Mouse (Mus musculus) CH12.LX (cell line): ENCODE measurements around the gene Phlda1. TPM values are rescaled to one million over a fixed set of nuclear protein-coding genes. Genes with fewer than 3 reads are reported as not detected.

Experiments
- DNase-seq: peaks from one replicate; pipeline ENCODE4 v3.0.0-alpha.2; 2013; ENCODE audit errors: extremely low read depth
- H3K27ac ChIP-seq: 2 replicates; pipeline ENCODE4 v1.5.1; 2012; ENCODE audit warnings: low read depth, mild to moderate bottlenecking, control low read depth, moderate library complexity; ENCODE audit not compliant: insufficient read depth
- H3K27me3 ChIP-seq: replicated peaks from 2 replicates; pipeline ENCODE3; 2012; ENCODE audit warnings: inconsistent platforms
- H3K36me3 ChIP-seq, 2 experiments: replicated peaks in 1 of 2; 2 replicates each; pipeline versions ENCODE3 to v1.6.1; 2012; ENCODE audit warnings: inconsistent platforms in 1 of 2, low read length in 1 of 2, mild to moderate bottlenecking in 1 of 2, mixed read lengths in 1 of 2, moderate library complexity in 1 of 2; ENCODE audit not compliant: control insufficient read depth in 1 of 2, insufficient read depth in 1 of 2
- H3K4me1 ChIP-seq, 2 experiments: 2 replicates each; pipeline ENCODE4 v1.6.1; 2012; ENCODE audit warnings: inconsistent platforms in 1 of 2, moderate library complexity in 1 of 2; ENCODE audit not compliant: insufficient read depth in 2 of 2, control insufficient read depth in 1 of 2
- H3K4me2 ChIP-seq: 2 replicates; pipeline ENCODE4 v1.6.1; 2012; ENCODE audit warnings: low read depth, mild to moderate bottlenecking, control low read depth; ENCODE audit not compliant: poor library complexity, insufficient read depth, severe bottlenecking
- H3K4me3 ChIP-seq, 3 experiments: fragments of 150-350 bp in 1 of 3; sonication (generic) in 1 of 3; replicated peaks in 1 of 3; 2 replicates each; pipeline versions ENCODE3 to v1.5.1; 2011 to 2012; ENCODE audit warnings: low read depth in 2 of 3, low read length in 2 of 3, mild to moderate bottlenecking in 2 of 3, moderate library complexity in 2 of 3, control low read depth in 1 of 3, improper control_type of control experiment in 1 of 3, inconsistent platforms in 1 of 3, mixed read lengths in 1 of 3; ENCODE audit not compliant: poor library complexity in 1 of 3
- H3K79me2 ChIP-seq: replicated peaks from 2 replicates; pipeline ENCODE4 v1.6.1; 2012; ENCODE audit warnings: mild to moderate bottlenecking, moderate library complexity; ENCODE audit not compliant: control insufficient read depth, poor library complexity, insufficient read depth, severe bottlenecking; ENCODE audit errors: extremely low read depth
- H3K9ac ChIP-seq: 2 replicates; pipeline ENCODE4 v1.6.1; 2012; ENCODE audit warnings: low read depth, mild to moderate bottlenecking, control low read depth, moderate library complexity; ENCODE audit not compliant: insufficient read depth
- H3K9me3 ChIP-seq: replicated peaks from 2 replicates; pipeline ENCODE3; 2012; ENCODE audit warnings: low read length, inconsistent platforms, mixed read lengths
- CHD1 ChIP-seq: IDR thresholded peaks from 2 replicates; pipeline ENCODE4 v1.6.1; 2012; ENCODE audit warnings: low read depth, low read length, improper control_type of control experiment, inconsistent platforms
- CHD2 ChIP-seq: IDR thresholded peaks from 2 replicates; pipeline ENCODE4 v1.6.1; 2011; ENCODE audit warnings: low read length, improper control_type of control experiment
- CTCF ChIP-seq, 2 experiments: IDR thresholded peaks in 1 of 2; conservative IDR thresholded peaks in 1 of 2; 2 replicates each; pipeline ENCODE4 v1.5.1; 2011 to 2012; ENCODE audit warnings: low read depth in 2 of 2, low read length in 2 of 2, improper control_type of control experiment in 1 of 2, inconsistent platforms in 1 of 2, mild to moderate bottlenecking in 1 of 2, moderate library complexity in 1 of 2
- ELF1 ChIP-seq: IDR thresholded peaks from 2 replicates; pipeline ENCODE4 v1.6.1; 2014; ENCODE audit warnings: low read depth, mild to moderate bottlenecking, inconsistent platforms, low read length, improper control_type of control experiment
- EP300 ChIP-seq: IDR thresholded peaks from 2 replicates; pipeline ENCODE4 v1.6.1; 2011; ENCODE audit warnings: low read length, improper control_type of control experiment
- ETS1 ChIP-seq: conservative IDR thresholded peaks from 2 replicates; pipeline ENCODE4 v1.6.1; 2012; ENCODE audit warnings: low read depth, mild to moderate bottlenecking, inconsistent platforms, low read length, improper control_type of control experiment, moderate library complexity
- HCFC1 ChIP-seq: IDR thresholded peaks from 2 replicates; pipeline ENCODE4 v1.6.1; 2012; ENCODE audit warnings: low read depth, mild to moderate bottlenecking, inconsistent platforms, low read length, improper control_type of control experiment
- JUND ChIP-seq: conservative IDR thresholded peaks from 2 replicates; pipeline ENCODE4 v1.6.1; 2011; ENCODE audit warnings: low read depth, low read length, improper control_type of control experiment
- KAT2A ChIP-seq: IDR thresholded peaks from 2 replicates; pipeline ENCODE4 v1.6.1; 2012; ENCODE audit warnings: low read length, improper control_type of control experiment, inconsistent platforms; ENCODE audit not compliant: insufficient replicate concordance
- MAFK ChIP-seq: IDR thresholded peaks from 2 replicates; pipeline ENCODE4 v1.6.1; 2011; ENCODE audit warnings: low read length, improper control_type of control experiment; ENCODE audit not compliant: insufficient replicate concordance
- MYC ChIP-seq: IDR thresholded peaks from 2 replicates; pipeline ENCODE4 v1.6.1; 2011; ENCODE audit warnings: low read depth, mild to moderate bottlenecking, improper control_type of control experiment, low read length
- RCOR1 ChIP-seq: conservative IDR thresholded peaks from 2 replicates; pipeline ENCODE4 v1.6.1; 2012; ENCODE audit warnings: low read depth, mild to moderate bottlenecking, inconsistent platforms, low read length, improper control_type of control experiment
- SMC3 ChIP-seq: IDR thresholded peaks from 2 replicates; pipeline ENCODE4 v1.6.1; 2011; ENCODE audit warnings: low read depth, low read length, improper control_type of control experiment
- UBTF ChIP-seq: IDR thresholded peaks from 2 replicates; pipeline ENCODE4 v1.6.1; 2012; ENCODE audit warnings: low read depth, mild to moderate bottlenecking, inconsistent platforms, low read length, improper control_type of control experiment, moderate library complexity
- USF1 ChIP-seq: IDR thresholded peaks from 2 replicates; pipeline ENCODE4 v1.6.1; 2014; ENCODE audit warnings: low read depth, mild to moderate bottlenecking, inconsistent platforms, low read length, improper control_type of control experiment
- dilution Hi-C: fragments of 300-500 bp; cut with MboI; formaldehyde crosslinking; loops from 2 replicates; pipeline ENCODE4 v1.14.3; 2020; ENCODE audit warnings: low sequenced_read_pairs; ENCODE audit not compliant: extremely low pct_unique_long_range_greater_than_20kb, extremely low pct_ligation_motif_present
- in situ Hi-C: fragments of 300-500 bp; cut with MboI; formaldehyde crosslinking; loops from 3 replicates; pipeline ENCODE4 v1.14.3; 2019; ENCODE audit warnings: low sequenced_read_pairs, low pct_ligation_motif_present, low pct_unique_long_range_greater_than_20kb, mixed read lengths
- polyA plus RNA-seq: library from polyadenylated mRNA; unstranded; fragments of >175 nt; gene quantifications from 2 replicates; pipeline ENCODE4 v1.2.1, GENCODE M21; 2012; ENCODE audit warnings: low read depth; ENCODE audit not compliant: insufficient read length
- total RNA-seq, 2 experiments: library from RNA; depleted of rRNA; stranded (reverse); fragments of 300-350 nt in 1 of 2; fragments of >200 nt in 1 of 2; gene quantifications; 2 replicates each; pipeline ENCODE4 v1.2.3; 2012 to 2014

Gene Phlda1
- total and polyA plus RNA-seq, 3 experiments = 1.9 to 11.6 (median 2.1) TPM

GRCm38 (mm10) chr10:111509103-111509784 lies 3.2 kb downstream of the Phlda1 start:
- Histone ChIP-seq H3K9ac (peak overlapping the region; percentile 45), H3K9me3 (no peaks in the 10 kb centered on the region), H3K27me3 (no peaks in the 10 kb centered on the region), H3K4me2 (peak overlapping the region; percentile 88), H3K36me3 (no peaks in the 10 kb centered on the region), H3K4me3 (peak overlapping the region in 1 of 3 experiments; percentile 87), H3K79me2 (peaks cover 13% of the 10 kb centered on the region), H3K27ac (no peak overlapping the region), H3K4me1 (peaks cover 6 to 38% of the 10 kb centered on the region in 2 experiments; a peak in 3 of 4 replicates)
- dilution Hi-C loops (no loop called here), in situ Hi-C loops (loop anchor here (10.0 to 25.0 kb wide), 3 partner anchors 128 to 416 kb away; no protein-coding TSS in a partner anchor)
- no peak for TF ChIP-seq KAT2A
- TF ChIP-seq EP300 = peak; percentile 19; the same call in 1 of the 2 replicates
- TF ChIP-seq SMC3 = no peak
- TF ChIP-seq CHD1 = no peak
- no peak for TF ChIP-seq JUND
- no peak for TF ChIP-seq MAFK
- TF ChIP-seq CHD2 = peak; percentile 45; the same call in 1 of the 2 replicates
- no peak for TF ChIP-seq ETS1
- no peak for TF ChIP-seq HCFC1
- TF ChIP-seq RCOR1 = no peak
- no peak for DNase-seq

- Histone ChIP-seq H3K4me1 (peaks cover 9 to 35% of the 10 kb centered on the region in 2 experiments; a peak in 3 of 4 replicates), H3K27ac (no peak overlapping the region), H3K4me2 (no peak overlapping the region), H3K9ac (no peak overlapping the region), H3K27me3 (no peaks in the 10 kb centered on the region), H3K79me2 (peaks cover 13% of the 10 kb centered on the region)
- TF ChIP-seq KAT2A (no peak), USF1 (no peak), MYC (no peak), EP300 (no peak), UBTF (no peak), ETS1 (no peak), ELF1 (no peak), CTCF (conservative IDR thresholded peaks at IDR 0.05 in 1 of 2, IDR thresholded peaks at IDR 0.05 in 1 of 2; ENCODE audit: low read depth in 2 of 2, low read length in 2 of 2) (no peak)
- TF ChIP-seq, all 38 proteins: peak for 0
- no peak for DNase-seq
- dilution Hi-C loops = no loop called here
- Histone ChIP-seq H3K9me3 (no peaks in the 10 kb centered on the region), H3K36me3 (no peaks in the 10 kb centered on the region), H3K4me3 (no peak overlapping the region)
- in situ Hi-C loops = loop anchor here (10.0 to 25.0 kb wide), 3 partner anchors 127 to 415 kb away; no protein-coding TSS in a partner anchor
These were observed 3.9 kb downstream of the Phlda1 start for GRCm38 (mm10) chr10:111509981-111510380.
